Mouse (Mus musculus) limb, embryonic 14.5 days (tissue): ENCODE measurements around the gene Ctnnal1. TPM values are rescaled to one million over a fixed set of nuclear protein-coding genes. Genes with fewer than 3 reads are reported as not detected.

ENCODE experiments used
- ATAC-seq: fragments of 200-750 bp; cut with Nextera tagmentation; 2 replicates; pipeline ENCODE4 v1.8.0; 2017; ENCODE audit warnings: low read depth, moderate number of reproducible peaks, moderate TSS enrichment; ENCODE audit not compliant: low FRiP score
- DNase-seq: peaks from one replicate; pipeline ENCODE4 v3.0.0-alpha.2; 2015; ENCODE audit warnings: low spot score
- H3K27ac ChIP-seq: fragments of 300-500 bp; sonication (generic); replicated peaks from 2 replicates; pipeline ENCODE4 v1.5.1; 2014; ENCODE audit warnings: low read depth, mild to moderate bottlenecking, low read length, moderate library complexity, mixed read lengths
- H3K27me3 ChIP-seq: fragments of 300-500 bp; sonication (generic); 2 replicates; pipeline ENCODE4 v1.6.1; 2014; ENCODE audit warnings: low read length, mixed read lengths; ENCODE audit not compliant: control insufficient read depth, insufficient read depth
- H3K36me3 ChIP-seq: fragments of 300-500 bp; sonication (generic); 2 replicates; pipeline ENCODE4 v1.6.1; 2014; ENCODE audit warnings: mild to moderate bottlenecking, low read length, moderate library complexity, mixed read lengths; ENCODE audit not compliant: control insufficient read depth, insufficient read depth
- H3K4me1 ChIP-seq: fragments of 300-500 bp; sonication (generic); 2 replicates; pipeline ENCODE4 v1.6.1; 2014; ENCODE audit warnings: antibody characterized with exemption, low read length, mixed read lengths; ENCODE audit not compliant: control insufficient read depth, insufficient read depth
- H3K4me2 ChIP-seq: fragments of 300-500 bp; sonication (generic); replicated peaks from 2 replicates; pipeline ENCODE4 v1.6.1; 2014; ENCODE audit warnings: low read depth, mild to moderate bottlenecking, low read length, moderate library complexity; ENCODE audit not compliant: severe bottlenecking
- H3K4me3 ChIP-seq: fragments of 300-500 bp; sonication (generic); replicated peaks from 2 replicates; pipeline ENCODE4 v1.5.1; 2014; ENCODE audit warnings: low read length
- H3K9ac ChIP-seq: fragments of 300-500 bp; sonication (generic); 2 replicates; pipeline ENCODE4 v1.6.1; 2014; ENCODE audit warnings: mild to moderate bottlenecking, low read depth, low read length, moderate library complexity; ENCODE audit not compliant: severe bottlenecking
- H3K9me3 ChIP-seq: fragments of 300-500 bp; sonication (generic); 2 replicates; pipeline ENCODE4 v1.6.1; 2016; ENCODE audit warnings: low read length; ENCODE audit not compliant: control insufficient read depth
- POLR2A ChIP-seq: fragments of 200-500 bp; IDR thresholded peaks from 2 replicates; pipeline ENCODE4 v1.8.0; 2012; ENCODE audit warnings: inconsistent platforms, mild to moderate bottlenecking, moderate library complexity, borderline replicate concordance; ENCODE audit not compliant: insufficient read depth, insufficient read length; ENCODE audit errors: extremely low read depth
- WGBS: fragments of 180-500 bp; shearing (Covaris S2); extraction: QIAGEN DNeasy Blood & Tissue Kit; methylation state at CpG from one replicate; pipeline ENCODE4 v1.1.7; 2014; 5-methylcytosine and 5-hydroxymethylcytosine counted together
- microRNA counts: library from miRNA; unstranded; fragments of <30 nt; microRNA quantifications from one replicate; lab custom pipeline; 2016
- microRNA-seq: library from miRNA; unstranded; fragments of <30 nt; microRNA quantifications from one replicate; pipeline ENCODE4, GENCODE M21; 2016
- polyA plus RNA-seq, 2 experiments: library from polyadenylated mRNA; depleted of rRNA in 1 of 2; stranded (reverse) in 1 of 2; unstranded in 1 of 2; fragments of >200 nt; fragmentation: Nextera tagmentation in 1 of 2; extraction: Ambion mirVana in 1 of 2; gene quantifications; 2 replicates each; pipeline versions ENCODE4 v1.2.1 to v1.2.3; 2012 to 2014

The Ctnnal1 gene
- polyA plus RNA-seq, 2 experiments: 25.8 to 28.4 TPM

DNA sequence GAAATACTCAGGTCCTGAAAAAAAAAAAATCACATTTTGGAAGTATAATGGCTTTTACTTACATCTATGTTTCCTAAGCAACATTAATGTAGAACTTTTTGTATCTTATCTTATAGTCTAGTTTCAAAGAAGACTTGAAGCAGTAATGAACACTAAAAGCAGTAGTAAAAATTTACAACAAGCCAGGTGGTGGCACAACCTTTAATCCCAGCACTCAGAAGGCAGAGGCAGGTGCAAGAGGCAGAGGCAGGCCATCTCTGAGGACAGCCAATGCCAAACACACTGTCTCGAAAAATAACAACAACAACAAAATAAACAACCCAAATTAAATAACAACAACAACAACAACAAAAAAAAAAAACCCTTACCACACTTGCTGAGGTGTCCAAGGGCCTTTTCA lies 93.9 kb downstream of the Ctnnal1 start:
- Histone ChIP-seq H3K36me3 (peaks cover 94% of the 10 kb centered on the region), H3K27me3 (no peaks in the 10 kb centered on the region), H3K9me3 (no peaks in the 10 kb centered on the region), H3K4me3 (no peak overlapping the region), H3K27ac (no peak overlapping the region), H3K4me2 (no peak overlapping the region), H3K9ac (no peak overlapping the region), H3K4me1 (no peaks in the 10 kb centered on the region)
- DNase-seq (no peak), ATAC-seq (no peak)
- no peak for TF ChIP-seq POLR2A
- WGBS: 83% methylated on average over 1 of the region's 1 CpGs

- ATAC-seq (no peak), DNase-seq (no peak)
- Histone ChIP-seq H3K27me3 (no peaks in the 10 kb centered on the region), H3K9ac (no peak overlapping the region), H3K9me3 (no peaks in the 10 kb centered on the region), H3K4me3 (no peak overlapping the region), H3K4me1 (no peaks in the 10 kb centered on the region), H3K27ac (no peak overlapping the region), H3K36me3 (peaks cover 96% of the 10 kb centered on the region), H3K4me2 (no peak overlapping the region)
- no peak for TF ChIP-seq POLR2A
- 90% methylated on average over 7 of the region's 7 CpGs for WGBS
Measured at GRCm38 (mm10) chr4:56768913-56769312, 96.1 kb downstream of the Ctnnal1 start.

DNA sequence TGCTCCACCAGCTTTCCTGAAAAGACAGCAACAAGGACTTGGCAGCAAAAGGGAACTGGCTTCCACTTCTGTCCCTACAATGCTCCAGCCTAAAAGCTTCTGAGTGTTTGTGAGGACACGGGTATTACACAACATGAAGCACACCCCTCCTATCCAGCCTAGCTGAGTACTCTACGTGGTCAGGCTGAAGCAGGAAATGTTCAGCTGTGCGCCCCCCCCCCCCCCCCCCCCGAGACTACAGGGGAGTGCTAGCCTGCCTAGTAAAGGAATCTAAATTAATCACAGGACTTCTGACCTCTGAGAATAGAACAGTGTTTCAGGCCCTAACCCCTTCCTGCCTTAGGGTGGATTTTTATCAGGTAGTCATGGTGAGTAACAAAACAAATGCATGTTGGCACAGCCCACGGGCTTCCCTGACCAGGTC lies 97.1 kb downstream of the Ctnnal1 start:
- TF ChIP-seq POLR2A: no peak

More for the DNA sequence above, 97.1 kb downstream of the Ctnnal1 start:
- no peak for DNase-seq
- Histone ChIP-seq H3K27me3 (no peaks in the 10 kb centered on the region), H3K27ac (no peak overlapping the region), H3K4me3 (no peak overlapping the region), H3K36me3 (peaks cover 95% of the 10 kb centered on the region), H3K4me1 (no peaks in the 10 kb centered on the region), H3K9me3 (no peaks in the 10 kb centered on the region), H3K9ac (no peak overlapping the region), H3K4me2 (no peak overlapping the region)
- WGBS: 75% methylated on average over 4 of the region's 5 CpGs
- ATAC-seq: no peak

MicroRNAs within 50 kb of the gene (microRNA counts, 519-probe panel; counts per million panel counts)
- microRNA mmu-miR-32 (lab: Ali Mortazavi, UCI): 3,253 counts per million, percentile 63 among the panel's probes with 10 or more counts

Small RNA genes lying within 50 kb of the gene (microRNA-seq; reads per million reads assigned to microRNA genes)
- gene Mir32: 232 reads per million, percentile 57 among the genes with 10 or more reads in this experiment

Other genes with a start within 250 kb of the Ctnnal1 start
- gene Gm26657, start 125.1 kb downstream of the Ctnnal1 start, polyA plus RNA-seq (2012; rRNA removed): not detected in 2 replicates
- not detected in 2 replicates for gene Gm26657, start 125.1 kb downstream of the Ctnnal1 start, polyA plus RNA-seq (2014; fragmentation: Nextera tagmentation; extraction: Ambion mirVana)
- gene Actl7b, start 123.7 kb downstream of the Ctnnal1 start, polyA plus RNA-seq (2012; rRNA removed): 0.06 and 0.19 TPM in 2 replicates
- gene Actl7b, start 123.7 kb downstream of the Ctnnal1 start, polyA plus RNA-seq (2014; fragmentation: Nextera tagmentation; extraction: Ambion mirVana): not detected in 2 replicates
- not detected in 2 replicates for gene Actl7a, start 121.8 kb downstream of the Ctnnal1 start, polyA plus RNA-seq (2012; rRNA removed)
- 0.12 TPM in 1 of 2 replicates, not detected in the other for gene Actl7a, start 121.8 kb downstream of the Ctnnal1 start, polyA plus RNA-seq (2014; fragmentation: Nextera tagmentation; extraction: Ambion mirVana)
- 60.8 and 65.1 TPM in 2 replicates for gene Elp1, start 62.9 kb downstream of the Ctnnal1 start, polyA plus RNA-seq (2012; rRNA removed)
- 72.3 and 84.0 TPM in 2 replicates for gene Elp1, start 62.9 kb downstream of the Ctnnal1 start, polyA plus RNA-seq (2014; fragmentation: Nextera tagmentation; extraction: Ambion mirVana)
- 12.7 and 13.7 TPM in 2 replicates for gene Fam206a, start 62.8 kb downstream of the Ctnnal1 start, polyA plus RNA-seq (2012; rRNA removed)
- 18.5 and 19.4 TPM in 2 replicates for gene Fam206a, start 62.8 kb downstream of the Ctnnal1 start, polyA plus RNA-seq (2014; fragmentation: Nextera tagmentation; extraction: Ambion mirVana)
- 11.9 and 14.8 TPM in 2 replicates for gene Tmem245, start 82.2 kb upstream of the Ctnnal1 start, polyA plus RNA-seq (2012; rRNA removed)
- 9.0 and 10.0 TPM in 2 replicates for gene Tmem245, start 82.2 kb upstream of the Ctnnal1 start, polyA plus RNA-seq (2014; fragmentation: Nextera tagmentation; extraction: Ambion mirVana)
- gene Frrs1l, start 125.2 kb upstream of the Ctnnal1 start, polyA plus RNA-seq (2012; rRNA removed): 2.3 and 2.5 TPM in 2 replicates
- gene Frrs1l, start 125.2 kb upstream of the Ctnnal1 start, polyA plus RNA-seq (2014; fragmentation: Nextera tagmentation; extraction: Ambion mirVana): 4.1 and 4.3 TPM in 2 replicates